Mouse (Mus musculus) pancreas, adult 10 weeks (tissue): ENCODE data around the gene Gm13199. TPM values are rescaled to one million over a fixed set of nuclear protein-coding genes. Genes with fewer than 3 reads are reported as not detected.

Experiments
- polyA plus RNA-seq: library from polyadenylated mRNA; stranded (reverse); fragments of 350-450 nt; fragmentation: Illumina TruSeq; extraction: RNeasy Lipid Tissue Mini Kit (QIAGEN cat#74804); gene quantifications from one replicate; pipeline ENCODE4 v1.2.3, GENCODE M21; 2015; ENCODE audit warnings: low read depth, low replicate concordance; ENCODE audit not compliant: insufficient read depth

The Gm13199 gene
- not detected for polyA plus RNA-seq

DNA sequence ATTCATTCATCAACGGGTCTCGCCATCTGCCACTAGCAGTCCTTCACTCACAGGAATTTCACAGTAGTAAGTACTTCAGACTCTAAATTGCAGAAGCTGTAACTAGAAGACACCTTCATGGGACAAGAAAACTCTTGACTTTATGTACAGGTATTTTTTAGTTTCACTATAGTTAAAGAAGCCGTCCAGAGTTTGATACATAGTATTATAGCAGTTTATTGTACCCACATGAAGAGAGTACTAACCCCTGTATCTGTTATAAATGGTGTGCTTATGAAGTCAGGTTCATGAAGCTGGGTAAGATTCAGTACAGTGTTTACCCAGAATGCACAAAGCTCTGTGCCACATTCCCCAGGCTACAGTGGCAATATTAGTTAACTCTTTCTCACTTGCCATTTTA, at the start of gene Gm13199:
Gm13199 (minus strand) TSS at position 101 of the 400 bp plus-strand sequence.

DNA sequence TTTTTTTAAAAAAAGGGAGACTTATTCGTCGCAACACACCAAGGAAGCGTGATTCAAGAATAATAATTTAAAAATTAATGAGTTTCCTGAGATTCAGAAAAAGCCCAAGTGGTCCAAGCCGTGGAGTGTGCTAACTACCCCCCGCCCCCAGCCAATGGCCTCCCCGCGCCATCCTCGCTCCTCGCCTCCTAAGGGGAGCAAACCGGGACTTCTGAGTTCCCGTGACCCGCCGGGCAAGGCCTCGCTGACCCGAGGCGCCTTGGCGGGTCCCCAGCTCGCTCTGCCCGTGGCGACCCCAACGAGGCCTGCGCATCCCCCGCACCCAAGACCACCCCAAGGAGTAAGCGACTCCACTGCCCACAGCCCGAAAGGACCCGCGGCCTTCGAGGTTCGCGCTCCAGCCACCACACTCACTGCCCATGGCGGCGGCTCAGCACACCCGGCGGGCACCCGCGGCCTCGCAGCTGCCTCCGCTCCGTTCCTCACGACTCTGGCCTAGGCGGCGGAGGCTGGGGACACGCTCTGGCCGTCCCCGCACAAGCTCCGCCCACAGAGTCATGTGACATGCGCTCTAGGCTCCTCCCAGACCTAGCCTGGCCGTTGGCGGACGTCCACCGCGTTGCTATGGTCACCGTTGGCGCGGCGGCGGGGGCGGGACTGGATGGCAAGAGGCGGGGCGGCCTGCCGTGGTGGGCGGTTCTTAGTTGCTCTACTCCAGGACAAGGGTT, 32.3 kb upstream of the Gm13199 start, which contains the start of gene Sec61a2:
Sec61a2 (minus strand) TSS at position 590 of the 728 bp plus-strand sequence.

DNA sequence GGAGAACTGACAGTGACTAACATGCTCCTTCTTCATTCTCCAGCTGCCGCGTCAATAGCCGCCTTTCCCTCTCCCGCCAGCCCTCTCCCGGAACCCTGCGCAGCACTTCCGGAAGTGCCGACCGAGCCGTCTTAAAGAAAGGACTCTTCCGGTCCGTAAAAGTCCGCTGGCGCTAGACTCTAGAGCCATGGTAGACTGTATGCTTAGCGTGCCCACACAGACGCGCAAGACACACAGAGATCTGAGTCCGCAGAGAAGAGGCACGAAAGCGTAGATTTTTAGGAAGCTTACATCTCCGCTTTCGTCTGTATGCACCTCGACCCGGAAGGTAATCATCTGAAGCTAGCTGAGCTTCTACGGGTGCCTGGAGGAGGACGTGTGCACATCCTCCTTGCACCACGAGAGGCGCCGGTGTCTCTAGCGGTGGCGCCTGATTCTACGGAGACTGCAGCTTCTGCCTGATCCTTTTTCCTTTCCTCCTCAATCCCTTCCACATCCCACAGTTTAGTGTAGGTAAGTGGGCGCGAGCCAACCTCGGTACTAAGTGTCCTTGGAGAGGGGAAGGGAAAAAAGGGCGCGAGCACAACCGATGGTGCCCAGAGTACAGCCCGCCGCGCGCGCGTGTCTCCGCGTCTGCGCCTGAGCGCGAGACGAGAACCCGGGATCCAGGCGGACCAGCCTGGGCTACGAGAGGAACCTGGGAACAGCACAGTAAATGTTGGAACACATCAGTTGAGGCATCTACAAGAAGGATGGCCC, 17.7 kb downstream of the Gm13199 start, which contains the start of the genes Nudt5 and Cdc123:
Nudt5 (plus strand) TSS at position 147 of the 759 bp plus-strand sequence.
Cdc123 (minus strand) TSS at position 292 of the 759 bp plus-strand sequence.

Other genes with a start within 250 kb of the Gm13199 start
- gene Camk1d, start 148.4 kb downstream of the Gm13199 start, polyA plus RNA-seq: 1.4 TPM
- 2.7 TPM for gene Nudt5, start 17.9 kb downstream of the Gm13199 start, polyA plus RNA-seq
- gene Cdc123, start 17.8 kb downstream of the Gm13199 start, polyA plus RNA-seq: 28.7 TPM
- 9.3 TPM for gene Sec61a2, start 32.5 kb upstream of the Gm13199 start, polyA plus RNA-seq
- gene Dhtkd1, start 79.9 kb upstream of the Gm13199 start, polyA plus RNA-seq: 2.7 TPM
- gene Upf2, start 88.5 kb upstream of the Gm13199 start, polyA plus RNA-seq: 8.9 TPM